Mouse (Mus musculus) heart, embryonic 10.5 days (tissue): ENCODE data around the gene Hhatl. TPM values are rescaled to one million over a fixed set of nuclear protein-coding genes. Genes with fewer than 3 reads are reported as not detected.

Source experiments
- DNase-seq: peaks from one replicate; pipeline ENCODE4 v3.0.0-alpha.2; 2017; ENCODE audit warnings: low spot score
- H3K27ac ChIP-seq: fragments of 300-500 bp; sonication (generic); 2 replicates; pipeline ENCODE4 v1.5.1; 2016; ENCODE audit warnings: mild to moderate bottlenecking
- H3K27me3 ChIP-seq: fragments of 300-500 bp; sonication (generic); 2 replicates; pipeline ENCODE4 v1.6.1; 2016; ENCODE audit warnings: mild to moderate bottlenecking; ENCODE audit not compliant: poor library complexity, insufficient read depth, severe bottlenecking
- H3K36me3 ChIP-seq: fragments of 300-500 bp; sonication (generic); 2 replicates; pipeline ENCODE4 v1.6.1; 2016; ENCODE audit warnings: mild to moderate bottlenecking, moderate library complexity
- H3K4me1 ChIP-seq: fragments of 300-500 bp; sonication (generic); 2 replicates; pipeline ENCODE4 v1.6.1; 2016; ENCODE audit warnings: mild to moderate bottlenecking
- H3K4me3 ChIP-seq: fragments of 300-500 bp; sonication (generic); 2 replicates; pipeline ENCODE4 v1.5.1; 2016; ENCODE audit warnings: mild to moderate bottlenecking, moderate library complexity
- H3K9me3 ChIP-seq: fragments of 300-500 bp; sonication (generic); 2 replicates; pipeline ENCODE4 v1.6.1; 2016; ENCODE audit warnings: mild to moderate bottlenecking, moderate library complexity
- WGBS: fragments of 180-500 bp; shearing (Covaris S2); methylation state at CpG from one replicate; pipeline ENCODE4 v1.1.7; 2016; 5-methylcytosine and 5-hydroxymethylcytosine counted together
- polyA plus RNA-seq: library from polyadenylated mRNA; unstranded; fragments of >200 nt; fragmentation: Nextera tagmentation; extraction: Ambion mirVana; gene quantifications from 2 replicates; pipeline ENCODE4 v1.2.1, GENCODE M21; 2016

The Hhatl gene
- polyA plus RNA-seq: 0.84 and 2.0 TPM in 2 replicates

DNA sequence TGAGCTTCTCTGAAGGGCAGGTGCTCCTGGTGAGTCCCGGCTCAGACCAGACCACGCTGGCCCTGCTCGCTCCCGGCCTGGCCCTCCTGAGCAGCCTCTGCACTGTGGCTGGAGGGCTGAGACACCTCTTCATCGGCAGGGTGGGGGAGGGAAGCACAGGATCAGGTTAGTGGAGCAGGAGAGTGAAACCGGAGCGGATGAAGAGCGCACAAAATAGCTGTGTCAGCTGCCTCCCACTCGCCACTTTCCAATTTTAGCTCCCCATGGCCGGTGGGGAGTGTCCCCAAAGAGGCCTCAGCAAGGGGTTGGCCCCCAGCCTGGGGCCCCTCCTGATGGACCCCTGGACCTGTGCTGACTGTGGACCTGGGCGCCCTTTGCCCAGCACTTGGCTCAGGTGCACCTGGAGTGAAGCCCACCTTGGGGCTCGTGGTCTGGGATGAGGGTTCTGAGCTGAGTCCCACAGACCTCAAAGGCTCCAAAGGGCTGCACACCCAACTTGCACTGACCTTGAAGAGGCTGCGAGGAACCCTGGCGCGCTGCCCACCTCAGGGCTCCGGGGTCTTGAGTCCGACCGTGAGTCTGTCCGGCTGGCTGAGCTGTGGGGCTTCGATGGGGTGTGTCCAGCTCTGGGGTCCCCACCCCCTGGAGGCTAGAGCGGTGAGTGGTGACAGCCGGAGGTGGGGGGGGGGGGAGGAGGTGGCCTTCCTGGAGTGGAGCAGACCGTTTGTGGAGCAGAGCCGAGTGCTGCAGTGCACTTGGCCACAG, at the start of gene Hhatl:
Gene Hhatl (minus strand): TSS at position 751 of the 765 bp plus-strand sequence.
- no peaks in the 10 kb centered on the region for H3K36me3 ChIP-seq
- no peak within 1 kb of the TSS for H3K27ac ChIP-seq
- DNase-seq: no peak
- H3K4me1 ChIP-seq: peaks cover 32% of the 10 kb centered on the region
- no peaks in the 10 kb centered on the region for H3K9me3 ChIP-seq
- peak within 1 kb of the TSS; percentile 25; the same call in 1 of the 2 replicates for H3K4me3 ChIP-seq
- peaks cover 65% of the 10 kb centered on the region for H3K27me3 ChIP-seq
- 42% methylated on average over 24 of the region's 24 CpGs for WGBS

DNA sequence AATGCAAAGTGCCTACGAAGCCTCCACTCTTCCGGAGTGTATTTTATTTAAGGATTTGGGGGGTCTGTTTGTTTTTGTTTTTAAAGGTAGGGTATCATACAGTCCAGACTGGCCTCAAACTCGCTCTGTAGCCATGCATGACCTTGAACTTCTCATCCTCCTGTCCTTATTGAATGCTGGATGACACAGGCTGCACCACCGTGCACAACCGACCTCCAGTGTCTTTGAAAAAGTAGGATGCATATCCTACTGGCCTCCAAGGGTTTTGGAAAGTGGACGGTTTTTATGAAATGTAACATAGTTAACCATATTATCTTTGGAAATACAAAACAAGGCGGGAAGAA, 47.3 kb upstream of the Hhatl start:
- H3K4me1 ChIP-seq: peaks cover 11% of the 10 kb centered on the region
- 0 out of 2 replicates have a peak, but pooled peaks cover 23% of the 10 kb centered on the region for H3K27me3 ChIP-seq
- peaks cover 3% of the 10 kb centered on the region; the same call in 1 of the 2 replicates for H3K36me3 ChIP-seq
- H3K9me3 ChIP-seq: no peaks in the 10 kb centered on the region
- H3K27ac ChIP-seq: peak overlapping the region; percentile 64
- no peak for DNase-seq
- 48% methylated on average over 7 of the region's 7 CpGs for WGBS
- H3K4me3 ChIP-seq: peak overlapping the region; percentile 65

DNA sequence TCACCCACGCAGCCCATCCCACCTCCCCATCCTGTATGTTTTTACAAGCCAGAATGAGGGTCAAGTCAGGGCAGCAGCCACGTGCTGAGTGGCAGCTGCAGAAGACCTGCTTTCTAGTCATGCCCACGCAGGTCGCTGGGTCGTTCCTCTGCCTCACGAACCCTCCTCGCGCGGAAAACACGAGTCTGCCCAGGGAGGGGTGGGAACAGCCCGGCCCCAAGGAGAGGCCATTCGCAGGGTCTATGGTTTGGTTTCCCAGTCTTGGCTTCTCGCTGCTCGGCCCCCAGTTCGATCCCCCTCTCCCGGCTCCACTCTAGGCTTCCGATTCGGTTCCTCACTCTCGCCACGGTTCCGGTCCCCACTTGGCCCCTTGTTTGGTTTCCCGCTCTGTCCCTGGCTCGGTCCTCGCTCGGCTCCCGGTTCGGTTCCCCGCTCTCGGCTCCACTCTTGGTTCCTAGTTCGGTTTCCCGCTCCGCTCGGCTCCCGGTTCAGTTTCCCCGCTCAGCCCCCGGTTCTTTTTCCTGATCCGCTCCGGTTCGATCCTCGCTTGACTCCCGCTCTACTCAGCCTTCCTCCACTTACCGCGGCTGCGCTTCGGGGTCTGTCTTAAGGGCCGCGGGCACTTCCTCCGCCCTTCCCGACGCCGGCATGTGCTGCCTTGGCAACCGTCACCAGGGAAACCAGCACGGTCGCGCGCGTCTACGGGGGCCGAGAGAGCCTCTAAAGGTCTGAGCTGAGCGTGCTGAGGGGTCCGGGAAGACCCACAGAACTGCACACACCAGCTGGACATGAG, 46.7 kb upstream of the Hhatl start, which contains the start of gene Ccdc13:
Gene Ccdc13 (minus strand): TSS at position 633 of the 793 bp plus-strand sequence.
- peak within 1 kb of the TSS; percentile 64 for H3K27ac ChIP-seq
- H3K9me3 ChIP-seq: no peaks in the 10 kb centered on the region
- peaks cover 3% of the 10 kb centered on the region; the same call in 1 of the 2 replicates for H3K36me3 ChIP-seq
- DNase-seq: peak; percentile 91
- H3K27me3 ChIP-seq: 0 out of 2 replicates have a peak, but pooled peaks cover 23% of the 10 kb centered on the region
- peak within 1 kb of the TSS; percentile 65 for H3K4me3 ChIP-seq
- H3K4me1 ChIP-seq: peaks cover 11% of the 10 kb centered on the region
- 4% methylated on average over 61 of the region's 61 CpGs for WGBS

DNA sequence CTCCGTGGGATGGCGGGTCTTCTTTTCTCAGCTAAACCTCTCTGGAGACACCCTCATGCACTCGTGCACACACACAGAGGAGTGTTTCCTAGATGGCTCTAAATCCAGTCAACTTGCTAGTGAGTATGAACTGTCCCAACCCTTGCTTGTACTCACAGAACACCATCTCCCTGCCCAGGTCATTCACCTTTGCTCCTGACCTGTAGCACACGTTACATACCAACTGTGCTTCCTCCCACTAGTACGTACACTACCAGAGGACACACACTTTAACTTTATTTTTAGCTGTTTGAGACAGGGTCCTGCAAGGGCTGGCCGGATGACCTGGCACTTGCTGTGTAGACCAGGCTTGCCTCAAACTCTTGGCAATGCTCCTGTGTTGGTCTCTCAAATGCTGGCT, 45.7 kb upstream of the Hhatl start:
- no peaks in the 10 kb centered on the region for H3K9me3 ChIP-seq
- H3K4me3 ChIP-seq: no peak overlapping the region
- peaks cover 11% of the 10 kb centered on the region for H3K4me1 ChIP-seq
- 0 out of 2 replicates have a peak, but pooled peaks cover 33% of the 10 kb centered on the region for H3K27me3 ChIP-seq
- no peak overlapping the region for H3K27ac ChIP-seq
- no peaks in the 10 kb centered on the region for H3K36me3 ChIP-seq
- WGBS: 79% methylated on average over 6 of the region's 6 CpGs
- no peak for DNase-seq

DNA sequence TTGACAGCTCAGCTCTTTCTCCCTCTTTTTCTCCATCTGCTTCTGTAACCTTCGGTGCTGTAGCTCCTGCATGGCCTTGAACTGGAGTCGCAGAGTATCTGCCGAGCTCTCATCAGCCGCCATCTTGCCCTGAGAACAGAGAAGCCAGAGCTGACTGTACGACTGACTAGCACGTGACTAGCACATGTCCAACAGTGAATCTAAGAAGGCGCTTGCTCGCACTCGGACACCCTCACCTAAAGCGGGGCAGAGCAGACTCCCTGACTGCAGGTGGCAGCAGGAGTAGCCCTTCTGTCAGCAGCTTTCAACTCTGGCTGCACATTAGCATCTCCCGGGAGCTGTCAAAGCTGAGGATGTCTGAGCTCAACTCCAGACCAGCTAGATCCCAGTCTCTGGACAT, 41.5 kb upstream of the Hhatl start:
- Histone ChIP-seq H3K36me3 (no peaks in the 10 kb centered on the region), H3K27ac (no peak overlapping the region), H3K27me3 (0 out of 2 replicates have a peak, but pooled peaks cover 21% of the 10 kb centered on the region), H3K4me3 (no peak overlapping the region), H3K4me1 (peaks cover 2% of the 10 kb centered on the region), H3K9me3 (no peaks in the 10 kb centered on the region)
- no peak for DNase-seq
- 77% methylated on average over 11 of the region's 11 CpGs for WGBS

DNA sequence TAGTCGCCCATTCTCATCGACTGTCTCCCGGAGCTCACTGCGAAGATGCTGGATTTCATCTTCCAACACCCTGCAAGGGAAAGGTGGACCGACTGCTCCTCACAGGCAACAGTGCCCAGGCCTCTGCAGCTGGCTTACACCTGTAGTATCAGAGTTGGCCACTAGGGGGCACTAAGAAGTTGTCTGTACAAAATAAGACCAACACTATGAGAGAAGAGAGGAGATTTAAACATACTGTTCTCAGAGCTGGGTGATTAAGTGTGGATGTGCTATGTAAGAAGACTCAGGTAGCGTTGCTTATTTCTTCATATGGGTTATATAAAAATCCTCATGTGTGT, 38.6 kb upstream of the Hhatl start:
- WGBS: 26% methylated on average over 6 of the region's 6 CpGs

DNA sequence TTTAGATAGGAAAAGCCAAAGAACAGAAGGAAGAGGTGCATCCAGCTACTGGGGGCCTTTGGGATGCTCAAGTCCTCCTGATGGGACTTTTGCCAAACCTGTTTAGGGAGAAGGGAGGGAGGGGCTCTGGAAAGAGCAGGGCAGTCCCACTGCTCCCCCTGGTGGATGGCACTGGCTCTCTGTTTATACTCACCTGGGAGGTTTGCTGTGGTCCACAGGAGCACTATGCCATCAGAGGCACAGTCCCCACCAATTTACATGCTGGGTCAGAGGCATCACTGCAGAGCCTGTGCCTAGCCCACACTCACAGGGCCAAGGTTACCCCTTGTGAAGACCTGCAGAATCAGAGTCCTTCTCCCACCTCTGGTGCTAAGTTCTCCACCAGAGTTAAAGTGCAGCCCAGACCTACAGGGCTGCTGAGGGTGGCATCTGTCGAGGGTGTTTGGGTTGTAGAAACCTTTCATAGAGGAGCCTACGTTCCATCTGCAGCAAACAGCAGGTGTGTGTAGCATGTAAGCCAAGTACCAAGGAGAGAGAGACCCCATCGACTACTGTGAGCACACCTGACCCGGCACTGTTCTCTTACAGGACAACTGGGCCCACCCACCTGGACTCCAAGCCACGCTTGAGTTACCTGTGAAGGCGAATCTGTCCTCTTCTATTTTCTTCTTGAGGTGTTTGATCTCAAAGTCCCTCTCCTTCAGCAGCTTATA, 38.1 kb upstream of the Hhatl start:
- H3K27ac ChIP-seq: no peak overlapping the region
- no peak for DNase-seq

More for the DNA sequence above, 38.6 kb upstream of the Hhatl start:
- H3K27ac ChIP-seq: no peak overlapping the region
- peaks cover 22% of the 10 kb centered on the region for H3K27me3 ChIP-seq
- H3K4me3 ChIP-seq: no peak overlapping the region
- no peaks in the 10 kb centered on the region for H3K9me3 ChIP-seq
- no peaks in the 10 kb centered on the region for H3K36me3 ChIP-seq
- H3K4me1 ChIP-seq: no peaks in the 10 kb centered on the region; the same call in 1 of the 2 replicates
- DNase-seq: no peak

DNA sequence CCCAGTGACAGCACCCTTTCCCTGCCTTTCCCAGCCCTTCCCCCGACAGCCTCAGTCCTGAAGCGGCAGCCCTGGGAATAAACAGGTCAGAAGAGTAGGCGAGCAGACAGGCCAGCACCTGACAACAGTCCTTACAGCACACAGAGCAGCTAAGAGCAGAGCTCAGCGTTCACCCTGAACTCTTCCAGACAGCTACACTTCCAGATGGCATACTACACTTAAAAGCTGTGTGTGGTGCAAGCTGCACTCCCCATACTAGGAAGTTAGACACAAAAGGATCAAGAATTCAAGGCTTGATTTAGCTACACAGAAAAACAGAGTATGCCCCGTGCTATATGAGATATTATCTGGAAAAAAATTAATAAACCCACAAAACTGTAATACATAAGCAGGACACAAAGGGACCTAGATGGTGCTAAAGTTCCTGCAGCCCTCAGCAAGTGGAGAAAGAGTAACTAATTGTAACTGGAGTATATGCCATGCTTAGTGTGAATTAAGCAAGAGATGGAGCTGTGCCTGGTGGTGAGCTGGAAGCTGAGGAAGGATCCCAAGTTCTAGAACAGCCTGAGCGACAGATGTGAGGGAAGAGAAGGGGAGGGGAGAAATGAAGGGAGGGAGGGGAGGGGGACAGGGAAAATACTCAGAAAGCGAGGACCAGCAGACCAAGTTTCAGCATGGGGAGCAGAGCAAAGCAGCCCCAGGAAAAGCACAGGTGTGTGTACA, 37.1 kb upstream of the Hhatl start:
- no peaks in the 10 kb centered on the region; the same call in 1 of the 2 replicates for H3K4me1 ChIP-seq
- no peaks in the 10 kb centered on the region for H3K9me3 ChIP-seq
- no peak for DNase-seq
- 64% methylated on average over 7 of the region's 7 CpGs for WGBS
- no peaks in the 10 kb centered on the region for H3K36me3 ChIP-seq
- H3K27me3 ChIP-seq: peaks cover 27% of the 10 kb centered on the region
- no peak overlapping the region for H3K27ac ChIP-seq
- H3K4me3 ChIP-seq: no peak overlapping the region

More for the DNA sequence above, 38.1 kb upstream of the Hhatl start:
- WGBS: 66% methylated on average over 6 of the region's 6 CpGs
- Histone ChIP-seq H3K4me3 (no peak overlapping the region), H3K9me3 (no peaks in the 10 kb centered on the region), H3K27me3 (peaks cover 22% of the 10 kb centered on the region), H3K36me3 (no peaks in the 10 kb centered on the region), H3K4me1 (no peaks in the 10 kb centered on the region; the same call in 1 of the 2 replicates)

DNA sequence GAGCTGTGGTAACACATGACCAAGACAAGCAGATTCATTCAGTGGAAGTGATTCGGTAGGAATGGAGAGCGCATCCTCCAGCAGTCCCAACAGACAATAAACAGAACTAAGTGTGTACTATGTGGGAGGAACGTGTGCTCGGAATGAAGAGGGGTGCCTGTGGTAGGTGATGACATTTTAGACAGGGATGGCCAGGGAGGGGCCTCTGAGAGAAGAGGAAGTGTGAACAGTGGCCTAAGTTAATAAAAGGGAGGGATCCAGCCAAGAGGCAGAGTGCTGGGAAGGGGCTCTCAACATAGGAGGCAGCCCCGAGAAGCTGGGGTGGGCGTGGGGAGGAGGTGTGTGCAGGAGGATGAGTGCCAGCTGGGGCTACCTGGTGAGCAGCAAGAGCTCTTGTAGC, 36.0 kb upstream of the Hhatl start:
- H3K36me3 ChIP-seq: no peaks in the 10 kb centered on the region
- H3K4me3 ChIP-seq: no peak overlapping the region
- H3K4me1 ChIP-seq: no peaks in the 10 kb centered on the region; the same call in 1 of the 2 replicates
- no peak for DNase-seq
- H3K27ac ChIP-seq: no peak overlapping the region
- WGBS: 68% methylated on average over 6 of the region's 6 CpGs
- no peaks in the 10 kb centered on the region for H3K9me3 ChIP-seq
- H3K27me3 ChIP-seq: peaks cover 20% of the 10 kb centered on the region

DNA sequence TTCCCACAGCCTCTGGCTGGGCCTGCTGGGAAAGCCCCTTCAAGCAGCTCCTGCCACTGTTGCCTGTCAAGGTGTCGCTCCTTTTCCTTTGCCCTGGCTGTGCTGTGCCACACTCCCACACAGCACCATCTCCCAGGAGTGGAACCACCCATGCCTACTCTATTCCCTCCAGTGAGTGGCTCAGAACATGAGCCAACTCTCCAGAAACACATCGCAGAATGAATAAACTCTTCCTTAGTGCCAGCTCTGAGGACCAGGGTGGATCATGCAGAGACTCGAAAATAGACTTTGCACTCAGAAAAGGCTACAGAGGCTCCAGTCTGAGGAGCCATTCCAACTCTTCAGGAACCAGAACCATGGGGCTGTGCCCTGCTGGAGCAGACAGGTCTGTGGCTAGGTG, 34.0 kb upstream of the Hhatl start:
- Histone ChIP-seq H3K27ac (no peak overlapping the region), H3K36me3 (no peaks in the 10 kb centered on the region), H3K27me3 (peaks cover 17% of the 10 kb centered on the region), H3K4me3 (no peak overlapping the region), H3K4me1 (peaks cover 7% of the 10 kb centered on the region), H3K9me3 (no peaks in the 10 kb centered on the region)
- no peak for DNase-seq
- WGBS: 76% methylated on average over 3 of the region's 3 CpGs

DNA sequence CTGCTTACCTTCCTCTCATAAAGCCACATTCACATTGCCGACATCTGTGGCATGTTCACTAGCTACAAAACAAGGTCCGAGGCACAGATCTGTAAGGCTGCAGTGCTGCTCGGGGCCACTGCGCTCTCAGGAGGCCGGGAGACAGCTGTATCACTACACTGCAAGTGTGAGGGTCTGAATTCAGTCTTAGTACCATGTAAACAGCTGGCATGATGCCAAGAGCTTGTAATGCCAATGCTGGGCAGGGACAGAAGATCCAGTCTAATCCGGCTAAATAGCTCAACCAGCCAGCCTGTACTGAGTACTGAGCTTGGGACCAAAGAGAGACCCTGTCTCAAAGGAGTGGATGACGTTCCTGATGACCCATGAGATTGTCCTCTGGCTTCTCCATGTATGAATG, 31.7 kb upstream of the Hhatl start:
- Histone ChIP-seq H3K4me3 (no peak overlapping the region), H3K36me3 (no peaks in the 10 kb centered on the region), H3K27ac (no peak overlapping the region), H3K9me3 (no peaks in the 10 kb centered on the region), H3K27me3 (peaks cover 22% of the 10 kb centered on the region), H3K4me1 (peaks cover 15% of the 10 kb centered on the region)
- 85% methylated on average over 7 of the region's 7 CpGs for WGBS
- no peak for DNase-seq

DNA sequence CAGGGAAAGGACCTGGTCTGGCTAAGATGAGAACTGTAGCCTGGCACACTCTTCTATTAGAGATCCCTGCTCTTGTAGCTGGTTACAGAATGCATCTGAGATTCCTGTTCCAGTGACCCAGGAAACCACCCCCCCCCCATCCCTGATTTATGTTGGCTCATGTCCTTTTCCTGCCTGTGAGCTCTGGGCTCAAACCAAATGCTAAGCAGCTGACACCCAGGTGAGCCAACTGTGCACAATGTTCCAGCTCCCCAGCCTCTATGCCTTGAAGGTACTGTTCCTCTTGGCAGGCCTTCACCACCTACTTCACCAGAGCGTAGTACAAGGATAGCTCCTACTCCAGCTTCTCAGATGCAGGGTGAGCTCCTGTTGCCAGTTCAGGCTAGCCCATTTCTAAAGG, 30.7 kb upstream of the Hhatl start:
- 78% methylated on average over 1 of the region's 1 CpGs for WGBS
- no peak for DNase-seq
- Histone ChIP-seq H3K4me1 (peaks cover 15% of the 10 kb centered on the region), H3K27me3 (peaks cover 22% of the 10 kb centered on the region), H3K9me3 (no peaks in the 10 kb centered on the region), H3K4me3 (no peak overlapping the region), H3K27ac (no peak overlapping the region; the same call in 1 of the 2 replicates), H3K36me3 (no peaks in the 10 kb centered on the region)
